Mouse (Mus musculus) G1E (cell line): ENCODE measurements around the gene Tmem19. TPM values are rescaled to one million over a fixed set of nuclear protein-coding genes. Genes with fewer than 3 reads are reported as not detected.

ENCODE experiments used
- ATAC-seq: 2 replicates; pipeline ENCODE4 v1.8.0; 2016; ENCODE audit warnings: mild to moderate bottlenecking; ENCODE audit not compliant: insufficient number of reproducible peaks, poor library complexity, low FRiP score, severe bottlenecking; ENCODE audit errors: extremely low read depth
- DNase-seq: peaks from one replicate; pipeline ENCODE4 v3.0.0; 2012; ENCODE audit warnings: low spot score
- H3K27me3 ChIP-seq: 2 replicates; pipeline ENCODE4 v1.6.1; 2012; ENCODE audit warnings: mild to moderate bottlenecking, low read length, inconsistent platforms; ENCODE audit not compliant: insufficient read depth
- H3K36me3 ChIP-seq: replicated peaks from 2 replicates; pipeline ENCODE3; 2012; ENCODE audit warnings: mild to moderate bottlenecking, inconsistent platforms
- H3K4me1 ChIP-seq: 2 replicates; pipeline ENCODE4 v1.6.1; 2012; ENCODE audit warnings: low read depth, low read length, inconsistent platforms, mixed read lengths; ENCODE audit not compliant: insufficient read depth
- H3K4me3 ChIP-seq: 2 replicates; pipeline ENCODE4 v1.5.1; 2012; ENCODE audit warnings: low read depth, mild to moderate bottlenecking, inconsistent platforms, low read length, moderate library complexity, mixed read lengths
- H3K9me3 ChIP-seq: replicated peaks from 2 replicates; pipeline ENCODE4 v1.6.1; 2012; ENCODE audit warnings: inconsistent platforms
- CTCF ChIP-seq: IDR thresholded peaks from 2 replicates; pipeline ENCODE4 v1.5.1; 2012; ENCODE audit warnings: low read depth, low read length, inconsistent platforms, mixed read lengths
- GATA1 ChIP-seq: IDR thresholded peaks from 2 replicates; pipeline ENCODE4 v1.6.1; 2012; ENCODE audit warnings: borderline replicate concordance, low read length, inconsistent platforms, mixed read lengths
- GATA2 ChIP-seq: IDR thresholded peaks from 2 replicates; pipeline ENCODE4 v1.6.1; 2012; ENCODE audit warnings: low read depth, low read length, inconsistent platforms, borderline replicate concordance
- POLR2AphosphoS5 ChIP-seq: IDR thresholded peaks from 2 replicates; pipeline ENCODE4 v1.6.1; 2012; ENCODE audit warnings: low read depth, low read length, inconsistent platforms; ENCODE audit not compliant: insufficient replicate concordance
- TAL1 ChIP-seq: conservative IDR thresholded peaks from 2 replicates; pipeline ENCODE4 v1.6.1; 2012; ENCODE audit warnings: low read depth, low read length, inconsistent platforms, mixed read lengths
- polyA plus RNA-seq: library from polyadenylated mRNA; stranded (reverse); fragments of >175 nt; gene quantifications from 2 replicates; pipeline ENCODE4 v1.2.3, GENCODE M21; 2012
- total RNA-seq, 2 experiments: library from RNA; stranded (forward) in 1 of 2; stranded (reverse) in 1 of 2; fragments of 200-1000 nt in 1 of 2; fragments of >200 nt in 1 of 2; fragmentation: Nextera tagmentation in 1 of 2; gene quantifications; 2 replicates each; pipeline ENCODE4 v1.2.3; 2014 to 2017

The Tmem19 gene
- total and polyA plus RNA-seq, 3 experiments = 2.9 to 17.9 (median 10.5) TPM

DNA sequence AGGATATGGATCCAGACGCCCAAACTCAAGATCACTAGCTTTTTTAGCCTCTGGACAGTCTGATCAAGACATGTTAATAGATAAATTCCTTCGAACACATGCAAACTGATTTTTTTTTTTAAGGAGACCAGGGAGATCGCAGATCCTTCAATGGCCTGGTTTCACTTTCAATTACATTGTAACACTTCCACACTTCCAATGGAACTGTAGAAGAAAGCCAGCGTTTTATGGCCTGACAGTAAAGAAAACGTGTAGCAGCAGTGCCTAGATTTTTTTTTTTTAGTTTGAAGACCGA lies 48.1 kb downstream of the Tmem19 start:
- Histone ChIP-seq H3K27me3 (no peaks in the 10 kb centered on the region), H3K4me1 (peaks cover 47% of the 10 kb centered on the region), H3K36me3 (peaks cover 42% of the 10 kb centered on the region), H3K4me3 (peak overlapping the region; percentile 93), H3K9me3 (no peaks in the 10 kb centered on the region)
- TF ChIP-seq POLR2AphosphoS5 (no peak), GATA2 (no peak), TAL1 (no peak), CTCF (no peak), GATA1 (no peak)
- DNase-seq (no peak), ATAC-seq (no peak)

GRCm38 (mm10) chr10:115313641-115314286 lies 48.5 kb downstream of the Tmem19 start:
- peaks cover 46% of the 10 kb centered on the region for H3K36me3 ChIP-seq
- H3K4me1 ChIP-seq = peaks cover 48% of the 10 kb centered on the region
- peak overlapping the region; percentile 93 for H3K4me3 ChIP-seq
- DNase-seq (no peak), ATAC-seq (no peak)
- H3K9me3 ChIP-seq = no peaks in the 10 kb centered on the region
- TF ChIP-seq TAL1 (no peak), POLR2AphosphoS5 (no peak), CTCF (no peak), GATA2 (no peak)
- no peaks in the 10 kb centered on the region for H3K27me3 ChIP-seq

GRCm38 (mm10) chr10:115312732-115313131 lies 49.6 kb downstream of the Tmem19 start:
- H3K27me3 ChIP-seq = no peaks in the 10 kb centered on the region
- peaks cover 54% of the 10 kb centered on the region for H3K36me3 ChIP-seq
- ATAC-seq (no peak), DNase-seq (no peak)
- TF ChIP-seq POLR2AphosphoS5 = no peak
- no peak for TF ChIP-seq GATA1
- no peak for TF ChIP-seq GATA2
- TF ChIP-seq TAL1 = no peak
- no peak for TF ChIP-seq CTCF
- no peaks in the 10 kb centered on the region for H3K9me3 ChIP-seq
- no peak overlapping the region for H3K4me3 ChIP-seq
- peaks cover 53% of the 10 kb centered on the region for H3K4me1 ChIP-seq

GRCm38 (mm10) chr10:115312194-115312593 lies 50.1 kb downstream of the Tmem19 start:
- H3K4me3 ChIP-seq = no peak overlapping the region
- peaks cover 59% of the 10 kb centered on the region for H3K36me3 ChIP-seq
- H3K4me1 ChIP-seq = peaks cover 53% of the 10 kb centered on the region
- no peaks in the 10 kb centered on the region for H3K27me3 ChIP-seq
- ATAC-seq = no peak
- TF ChIP-seq GATA1 = no peak
- DNase-seq = peak; percentile 41
- no peaks in the 10 kb centered on the region for H3K9me3 ChIP-seq

DNA sequence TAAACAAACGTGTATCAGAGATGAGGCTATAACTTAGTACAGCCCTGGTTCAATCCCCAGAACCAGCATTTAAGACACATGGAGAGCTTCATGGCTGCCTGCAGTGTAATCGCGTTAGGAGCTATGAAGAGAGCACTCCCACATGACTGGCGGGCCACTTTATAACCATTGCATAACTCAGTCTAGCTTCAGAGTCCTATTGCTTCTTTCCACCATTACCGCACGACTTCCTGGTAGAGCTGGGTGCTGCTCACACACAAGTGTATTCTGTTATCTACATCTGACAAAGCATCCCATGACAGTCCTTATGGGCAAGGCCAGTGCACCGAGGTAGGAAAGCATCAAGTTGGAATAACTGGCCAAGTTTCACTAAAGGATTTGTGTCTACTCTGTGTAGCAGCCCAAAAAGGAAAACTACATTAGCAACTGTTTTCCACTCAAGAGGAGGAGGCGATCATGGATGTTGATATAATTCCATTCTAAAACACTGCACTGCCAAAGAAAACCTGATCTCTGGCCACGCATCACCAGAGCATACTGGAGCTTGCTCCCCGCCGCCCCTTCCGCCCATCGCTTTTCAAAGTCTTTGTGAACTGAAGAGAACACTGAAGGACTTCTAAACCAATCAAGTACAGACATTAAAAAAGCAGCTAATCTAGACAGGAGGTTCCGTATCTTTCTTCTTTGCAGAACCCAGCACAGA lies 50.9 kb downstream of the Tmem19 start:
- Histone ChIP-seq H3K27me3 (no peaks in the 10 kb centered on the region), H3K9me3 (no peaks in the 10 kb centered on the region), H3K36me3 (peaks cover 61% of the 10 kb centered on the region), H3K4me3 (no peak overlapping the region), H3K4me1 (peaks cover 53% of the 10 kb centered on the region)
- TF ChIP-seq POLR2AphosphoS5 = no peak
- TF ChIP-seq TAL1 = no peak
- TF ChIP-seq CTCF = no peak
- TF ChIP-seq GATA2 = no peak
- TF ChIP-seq GATA1 = no peak
- ATAC-seq (peak; percentile 22; the same call in 1 of the 2 replicates), DNase-seq (no peak)

- DNase-seq = no peak
- no peak for ATAC-seq
These were observed 53.1 kb downstream of the Tmem19 start for GRCm38 (mm10) chr10:115309191-115309590.

More at GRCm38 (mm10) chr10:115309191-115309590, 53.1 kb downstream of the Tmem19 start:
- H3K27me3 ChIP-seq = no peaks in the 10 kb centered on the region
- TF ChIP-seq GATA2 = no peak
- no peak for TF ChIP-seq CTCF
- TF ChIP-seq GATA1 = no peak
- no peak for TF ChIP-seq TAL1
- no peak for TF ChIP-seq POLR2AphosphoS5
- H3K9me3 ChIP-seq = no peaks in the 10 kb centered on the region
- H3K4me3 ChIP-seq = no peak overlapping the region
- peaks cover 51% of the 10 kb centered on the region for H3K4me1 ChIP-seq
- peaks cover 78% of the 10 kb centered on the region for H3K36me3 ChIP-seq
